Mouse (Mus musculus): ENCODE measurements around the gene Gria1. TPM values are rescaled to one million over a fixed set of nuclear protein-coding genes. Genes with fewer than 3 reads are reported as not detected.

Gria1 gene
- polyA plus RNA-seq, 1 experiment from 2014 or later = 2.6 TPM

DNA sequence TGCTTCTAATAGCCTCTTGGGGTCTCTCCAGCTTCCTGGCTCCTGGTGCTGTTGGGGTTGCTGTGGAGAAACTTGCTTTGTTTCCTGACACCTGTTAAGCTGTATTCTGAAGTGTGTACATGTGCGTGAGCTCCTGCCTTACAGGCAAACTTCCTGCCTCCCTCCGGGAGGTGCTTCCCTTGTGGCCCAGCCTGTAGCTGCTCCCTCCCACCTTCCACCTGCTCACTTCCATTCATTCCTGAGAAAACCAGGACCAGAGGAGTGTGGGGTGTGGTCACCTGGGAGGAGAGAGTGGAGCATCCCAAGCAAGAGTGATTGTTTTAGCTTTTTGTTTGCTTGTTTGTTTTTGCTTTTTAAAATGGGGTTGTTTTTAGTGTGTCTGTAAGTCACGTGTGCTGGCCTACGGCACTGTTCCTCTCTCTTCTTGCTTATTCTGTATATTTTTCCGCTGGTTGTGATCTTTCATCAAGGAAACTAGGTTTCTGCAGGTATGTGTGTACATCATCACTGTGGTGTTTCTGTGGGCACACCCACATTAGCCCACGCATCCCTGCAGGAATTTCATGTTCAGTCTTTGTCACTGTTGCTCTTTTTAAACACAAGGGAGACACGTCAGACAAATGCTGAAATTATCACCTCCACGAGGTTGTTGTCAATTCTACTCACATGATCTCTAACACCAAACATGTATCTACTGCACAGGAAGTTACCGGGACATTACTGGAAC is 2.4 kb downstream of the Gria1 start:
- Histone ChIP-seq H3K4me2 (replicated peaks) (peak overlapping the region; percentile 10; the same call in 1 of the 2 replicates), H3K27ac (no peak overlapping the region), H3K27me3 (peaks cover 28% of the 10 kb centered on the region), H3K9ac (no peak overlapping the region), H3K9me3 (no peaks in the 10 kb centered on the region), H3K4me3 (no peak overlapping the region), H3K36me3 (no peaks in the 10 kb centered on the region), H3K4me1 (peaks cover 25% of the 10 kb centered on the region)
- ATAC-seq (ENCODE audit: insufficient number of reproducible peaks, insufficient read depth, low FRiP score, low TSS enrichment) = no peak
- 57% methylated on average over 9 of the region's 9 CpGs for WGBS

DNA sequence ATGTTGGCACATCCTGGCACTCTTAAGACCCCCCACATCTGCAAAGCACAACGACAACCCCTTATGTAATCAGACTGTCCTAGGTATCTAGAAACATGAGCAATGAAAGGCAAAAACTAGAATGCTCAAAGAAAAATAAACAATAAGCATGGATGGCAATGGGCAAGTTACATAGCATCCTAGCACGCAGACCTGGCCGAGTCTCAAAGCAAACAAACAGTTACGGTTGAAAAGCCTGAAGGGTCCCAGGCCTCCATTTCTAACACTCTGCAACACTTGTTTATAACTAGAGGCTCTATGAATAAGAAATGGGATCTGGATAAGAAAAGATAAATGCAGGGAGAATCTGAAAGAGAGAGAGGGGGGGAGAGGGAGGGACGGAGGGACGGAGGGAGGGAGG is 3.2 kb downstream of the Gria1 start:
- no peak overlapping the region for H3K4me3 ChIP-seq
- H3K27me3 ChIP-seq = peaks cover 28% of the 10 kb centered on the region
- no peak overlapping the region for H3K9ac ChIP-seq
- H3K27ac ChIP-seq = no peak overlapping the region
- peaks cover 25% of the 10 kb centered on the region for H3K4me1 ChIP-seq
- ATAC-seq (ENCODE audit: insufficient number of reproducible peaks, insufficient read depth, low FRiP score, low TSS enrichment) = no peak
- H3K9me3 ChIP-seq = no peaks in the 10 kb centered on the region
- no peaks in the 10 kb centered on the region for H3K36me3 ChIP-seq
- H3K4me2 ChIP-seq (replicated peaks) = no peak overlapping the region
- 61% methylated on average over 4 of the region's 6 CpGs for WGBS

DNA sequence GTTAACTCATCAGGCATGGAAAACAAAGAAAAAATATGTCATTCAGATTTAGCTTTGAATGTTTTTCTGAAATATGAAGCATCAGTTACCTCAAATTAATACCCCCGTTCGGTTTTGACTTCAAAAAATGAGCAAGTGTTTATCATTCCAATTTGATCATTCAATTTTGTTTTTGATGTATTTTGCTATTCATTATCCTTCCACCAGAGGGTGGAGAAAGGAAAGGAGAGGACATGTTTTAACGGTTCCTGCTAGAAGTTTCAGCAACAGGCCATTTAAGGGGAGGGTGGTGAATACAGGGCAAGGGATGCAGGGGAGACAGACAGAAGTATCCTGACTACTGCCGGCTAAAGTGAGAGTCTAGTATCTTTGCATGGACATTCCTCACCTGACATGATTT is 7.3 kb downstream of the Gria1 start:
- Histone ChIP-seq H3K27ac (no peak overlapping the region), H3K27me3 (peaks cover under 1% of the 10 kb centered on the region; the same call in 1 of the 2 replicates), H3K9me3 (no peaks in the 10 kb centered on the region), H3K4me3 (no peak overlapping the region), H3K4me1 (peaks cover 8% of the 10 kb centered on the region), H3K4me2 (replicated peaks) (no peak overlapping the region), H3K9ac (no peak overlapping the region), H3K36me3 (no peaks in the 10 kb centered on the region)
- ATAC-seq (ENCODE audit: insufficient number of reproducible peaks, insufficient read depth, low FRiP score, low TSS enrichment) = no peak
- 62% methylated on average over 4 of the region's 4 CpGs for WGBS

DNA sequence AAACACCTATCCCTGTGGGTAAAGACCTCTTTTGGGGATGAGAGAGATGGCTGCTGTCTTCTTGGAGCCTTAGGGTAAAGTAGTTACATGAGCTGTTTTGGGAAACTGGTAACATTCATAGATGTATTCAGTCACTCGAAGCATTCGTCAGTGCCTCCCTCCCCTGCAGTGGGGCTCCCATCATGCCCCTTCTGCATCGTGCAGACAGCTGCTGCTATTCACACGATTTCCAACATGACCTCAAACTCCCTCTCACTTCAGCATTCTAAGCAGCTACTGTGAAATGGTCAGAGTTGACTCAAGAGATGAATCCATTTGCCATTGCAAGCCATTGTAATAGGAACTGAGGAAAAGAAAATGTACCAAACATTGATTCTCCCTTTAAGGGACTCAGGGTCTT is 11.2 kb downstream of the Gria1 start:
- no peak for ATAC-seq (ENCODE audit: insufficient number of reproducible peaks, insufficient read depth, low FRiP score, low TSS enrichment)
- no peak overlapping the region for H3K4me3 ChIP-seq
- H3K9me3 ChIP-seq = no peaks in the 10 kb centered on the region
- no peak overlapping the region for H3K4me2 ChIP-seq (replicated peaks)
- no peaks in the 10 kb centered on the region for H3K36me3 ChIP-seq
- H3K4me1 ChIP-seq = no peaks in the 10 kb centered on the region
- H3K9ac ChIP-seq = no peak overlapping the region
- H3K27me3 ChIP-seq = no peaks in the 10 kb centered on the region
- no peak overlapping the region for H3K27ac ChIP-seq
- WGBS = 77% methylated on average over 4 of the region's 4 CpGs

DNA sequence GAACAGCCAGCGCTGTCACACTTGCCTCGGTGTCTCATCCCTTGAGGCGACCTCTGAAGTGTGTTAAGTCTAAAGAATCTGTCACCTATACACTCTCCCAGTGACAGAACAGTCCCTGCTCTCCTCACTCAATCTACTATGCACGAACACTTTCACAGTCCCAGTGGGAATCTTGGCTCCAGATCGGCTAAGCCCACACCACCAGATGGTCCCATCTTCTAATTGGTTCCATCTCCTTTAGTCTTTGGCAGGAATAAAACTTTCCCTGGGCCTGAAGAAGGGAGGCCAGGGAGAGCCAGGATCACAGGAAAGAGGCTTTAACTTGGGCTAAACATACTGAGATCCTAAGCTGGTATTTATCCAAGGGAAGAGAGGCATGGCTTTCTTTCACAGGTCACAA is 19.3 kb downstream of the Gria1 start:
- WGBS = 65% methylated on average over 5 of the region's 5 CpGs
- Histone ChIP-seq H3K4me1 (no peaks in the 10 kb centered on the region), H3K36me3 (no peaks in the 10 kb centered on the region), H3K9ac (no peak overlapping the region), H3K4me2 (replicated peaks) (no peak overlapping the region), H3K4me3 (no peak overlapping the region), H3K27me3 (no peaks in the 10 kb centered on the region), H3K9me3 (no peaks in the 10 kb centered on the region), H3K27ac (no peak overlapping the region)
- ATAC-seq (ENCODE audit: insufficient number of reproducible peaks, insufficient read depth, low FRiP score, low TSS enrichment) = no peak

DNA sequence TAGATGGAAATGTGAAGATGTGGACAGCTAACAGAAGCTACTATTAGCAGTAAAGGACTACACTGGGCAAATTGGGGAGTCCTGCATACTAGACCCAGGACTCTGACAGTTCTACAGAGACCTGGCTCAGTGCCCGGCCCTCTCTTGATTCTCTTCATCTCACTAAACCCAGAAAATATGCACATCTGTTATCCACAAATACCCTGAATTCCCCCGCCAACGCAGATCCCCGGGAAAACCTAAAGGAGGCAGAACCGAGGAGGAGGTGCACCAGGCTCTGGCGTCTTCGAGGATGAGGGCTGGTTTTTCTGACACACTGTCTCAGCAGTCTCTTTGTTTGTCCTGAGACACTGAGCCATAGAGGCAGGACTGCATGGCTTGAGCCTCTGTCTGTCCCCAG is 27.6 kb downstream of the Gria1 start:
- Histone ChIP-seq H3K27ac (no peak overlapping the region), H3K9ac (no peak overlapping the region), H3K4me3 (no peak overlapping the region), H3K4me2 (replicated peaks) (no peak overlapping the region), H3K27me3 (no peaks in the 10 kb centered on the region), H3K36me3 (no peaks in the 10 kb centered on the region), H3K9me3 (no peaks in the 10 kb centered on the region), H3K4me1 (0 out of 2 replicates have a peak, but pooled peaks cover 4% of the 10 kb centered on the region)
- ATAC-seq (ENCODE audit: insufficient number of reproducible peaks, insufficient read depth, low FRiP score, low TSS enrichment) = no peak
- 53% methylated on average over 7 of the region's 7 CpGs for WGBS

DNA sequence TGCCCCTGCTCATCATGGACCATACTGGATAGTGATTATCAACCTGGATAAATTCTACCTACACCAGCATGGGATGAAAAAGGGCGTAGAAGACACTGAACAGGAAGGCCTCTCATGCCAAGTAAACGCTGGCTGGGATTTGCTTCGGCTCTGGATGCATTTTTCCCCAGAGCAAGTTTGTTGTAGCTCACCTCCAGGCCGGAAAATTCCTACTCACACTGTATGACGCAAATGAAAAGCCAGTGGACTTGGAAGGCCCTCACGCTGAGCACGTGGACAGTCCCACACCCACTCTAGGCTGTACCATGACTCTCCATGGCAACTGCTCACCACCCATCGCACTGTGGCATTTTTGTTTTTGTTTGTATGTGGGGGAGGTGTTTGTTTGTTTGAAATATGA is 28.1 kb downstream of the Gria1 start:
- Histone ChIP-seq H3K4me3 (no peak overlapping the region), H3K36me3 (no peaks in the 10 kb centered on the region), H3K4me2 (replicated peaks) (no peak overlapping the region), H3K27ac (no peak overlapping the region), H3K9me3 (no peaks in the 10 kb centered on the region), H3K9ac (no peak overlapping the region), H3K27me3 (no peaks in the 10 kb centered on the region), H3K4me1 (0 out of 2 replicates have a peak, but pooled peaks cover 4% of the 10 kb centered on the region)
- WGBS = 85% methylated on average over 8 of the region's 8 CpGs
- ATAC-seq (ENCODE audit: insufficient number of reproducible peaks, insufficient read depth, low FRiP score, low TSS enrichment) = no peak

DNA sequence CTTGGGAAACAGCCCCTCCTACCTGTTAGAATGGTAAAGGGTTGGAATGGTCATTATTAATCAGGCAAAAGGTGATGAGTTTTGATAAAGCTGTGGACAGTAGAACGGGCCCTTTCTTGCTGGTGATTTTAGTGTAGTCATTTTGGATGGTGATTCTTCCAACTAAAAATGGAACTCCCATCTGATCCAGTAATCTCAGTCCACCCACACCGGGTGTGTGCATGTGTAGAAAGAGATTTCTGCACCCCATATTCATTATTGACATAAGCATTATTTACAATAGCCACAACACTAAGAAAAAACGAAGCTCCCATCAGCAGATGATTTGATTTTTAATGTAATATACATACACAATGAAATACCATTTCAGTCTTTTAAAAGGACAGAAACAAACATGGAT is 30.9 kb downstream of the Gria1 start:
- 0 out of 2 replicates have a peak, but pooled peaks cover 4% of the 10 kb centered on the region for H3K4me1 ChIP-seq
- no peak overlapping the region for H3K4me3 ChIP-seq
- no peaks in the 10 kb centered on the region for H3K9me3 ChIP-seq
- H3K36me3 ChIP-seq = no peaks in the 10 kb centered on the region
- no peak for ATAC-seq (ENCODE audit: insufficient number of reproducible peaks, insufficient read depth, low FRiP score, low TSS enrichment)
- H3K4me2 ChIP-seq (replicated peaks) = no peak overlapping the region
- 79% methylated on average over 3 of the region's 3 CpGs for WGBS
- no peaks in the 10 kb centered on the region for H3K27me3 ChIP-seq
- no peak overlapping the region for H3K9ac ChIP-seq
- no peak overlapping the region for H3K27ac ChIP-seq

DNA sequence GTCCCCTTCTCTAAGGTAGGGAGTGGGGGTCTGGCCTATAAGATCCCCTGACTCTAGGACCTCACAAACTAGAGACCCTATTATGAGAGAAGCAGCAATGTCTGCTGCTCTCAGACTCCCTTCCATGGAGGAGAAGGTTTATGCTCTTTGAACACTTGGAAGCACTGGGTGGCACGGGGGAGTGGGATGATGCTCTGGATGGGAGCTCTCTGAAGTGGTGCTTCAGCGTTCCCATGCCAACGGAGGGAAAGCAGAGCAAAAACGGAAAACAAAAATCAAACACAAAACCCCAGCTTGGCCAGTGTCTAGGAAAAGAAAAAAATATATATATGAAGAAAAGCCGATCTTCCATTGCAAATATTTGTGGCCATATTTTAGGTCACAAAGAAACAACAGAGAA is 33.0 kb downstream of the Gria1 start:
- 68% methylated on average over 5 of the region's 5 CpGs for WGBS
- Histone ChIP-seq H3K4me1 (no peaks in the 10 kb centered on the region), H3K9ac (no peak overlapping the region), H3K27ac (no peak overlapping the region), H3K4me3 (no peak overlapping the region), H3K27me3 (no peaks in the 10 kb centered on the region), H3K4me2 (replicated peaks) (no peak overlapping the region), H3K36me3 (no peaks in the 10 kb centered on the region), H3K9me3 (no peaks in the 10 kb centered on the region)
- ATAC-seq (ENCODE audit: insufficient number of reproducible peaks, insufficient read depth, low FRiP score, low TSS enrichment) = no peak

DNA sequence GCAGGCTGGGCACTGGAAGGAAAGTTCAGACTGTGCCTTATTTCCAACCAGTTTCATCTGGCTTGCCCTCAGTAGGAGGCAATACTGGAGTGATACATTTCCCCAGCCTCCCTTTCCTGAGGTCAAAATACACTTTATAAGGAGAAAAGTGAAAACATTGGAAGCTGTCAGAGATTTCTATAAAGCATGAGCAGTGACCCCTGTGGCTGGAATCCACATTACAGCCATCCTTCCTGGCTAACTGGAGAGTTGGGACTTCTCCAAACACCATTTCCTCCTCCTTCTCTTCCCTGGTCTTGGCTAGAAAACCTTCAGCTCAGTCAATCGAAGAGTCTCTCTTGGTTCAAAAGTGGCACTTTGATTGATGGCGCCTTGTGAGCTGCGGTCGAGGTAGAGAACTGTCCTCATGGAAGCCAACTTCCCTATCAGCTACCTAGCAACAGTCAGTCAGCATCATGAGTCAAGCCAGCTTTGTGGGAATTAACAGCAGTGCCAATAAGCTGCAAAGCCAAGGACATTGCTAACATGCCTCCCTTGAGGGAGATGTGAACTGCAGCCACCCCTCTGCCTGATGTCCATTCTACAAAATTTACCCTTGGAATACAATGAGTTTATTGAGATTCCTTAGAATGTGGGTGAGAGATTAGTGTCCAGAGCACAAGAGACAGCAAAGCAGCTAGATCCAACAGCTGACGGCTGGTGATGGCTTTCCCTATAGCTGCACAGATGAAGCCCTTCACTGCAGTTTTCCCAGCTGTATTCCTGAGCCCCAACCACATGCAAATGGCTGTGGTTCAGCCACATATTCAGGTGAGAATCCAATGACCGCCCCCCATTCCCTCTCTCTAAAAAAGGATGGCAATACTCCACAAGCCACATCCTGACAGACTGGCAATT is 40.7 kb downstream of the Gria1 start:
- no peak overlapping the region for H3K4me2 ChIP-seq (replicated peaks)
- no peaks in the 10 kb centered on the region for H3K4me1 ChIP-seq
- no peaks in the 10 kb centered on the region for H3K27me3 ChIP-seq
- H3K36me3 ChIP-seq = no peaks in the 10 kb centered on the region
- 78% methylated on average over 6 of the region's 6 CpGs for WGBS
- no peak overlapping the region for H3K9ac ChIP-seq
- H3K27ac ChIP-seq = no peak overlapping the region
- no peaks in the 10 kb centered on the region for H3K9me3 ChIP-seq
- ATAC-seq (ENCODE audit: insufficient number of reproducible peaks, insufficient read depth, low FRiP score, low TSS enrichment) = no peak
- H3K4me3 ChIP-seq = no peak overlapping the region

DNA sequence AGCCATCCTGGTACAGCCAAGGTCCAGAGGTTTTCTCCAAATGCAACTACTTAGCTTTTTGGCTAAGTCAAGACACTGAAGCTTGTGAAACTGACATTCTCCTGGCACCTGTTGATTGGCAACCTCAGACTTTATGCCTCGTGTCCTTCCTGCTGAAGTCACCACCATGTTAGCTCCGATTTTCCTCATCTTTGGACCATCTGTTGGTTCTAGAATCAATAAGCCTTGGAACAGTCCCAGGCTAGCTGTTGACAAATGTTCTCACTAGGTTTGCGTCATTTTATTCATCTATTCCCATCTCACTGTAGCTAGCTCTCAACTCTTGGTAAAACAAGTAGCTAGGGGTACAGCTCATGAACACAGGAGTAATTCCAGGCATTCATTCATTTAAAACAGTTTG is 51.3 kb downstream of the Gria1 start:
- H3K27me3 ChIP-seq = no peaks in the 10 kb centered on the region
- no peaks in the 10 kb centered on the region for H3K36me3 ChIP-seq
- H3K9ac ChIP-seq = no peak overlapping the region
- H3K4me1 ChIP-seq = no peaks in the 10 kb centered on the region
- 85% methylated on average over 3 of the region's 3 CpGs for WGBS
- no peak overlapping the region for H3K4me2 ChIP-seq (replicated peaks)
- no peak for ATAC-seq (ENCODE audit: insufficient number of reproducible peaks, insufficient read depth, low FRiP score, low TSS enrichment)
- no peak overlapping the region for H3K4me3 ChIP-seq
- H3K9me3 ChIP-seq = no peaks in the 10 kb centered on the region
- H3K27ac ChIP-seq = no peak overlapping the region
